Mouse (Mus musculus) telencephalon, adult 2 months (tissue): ENCODE data around the gene 9530077C05Rik.
"Not testable (repeated sequence)": the region's sequence is repeated elsewhere in the genome, so short reads cannot be mapped to it uniquely, and the experiment has no call there.

Experiments used
- DNase-seq: peaks from one replicate; pipeline ENCODE4 v3.0.0-alpha.2; 2011; ENCODE audit warnings: low read depth, low spot score

Gene 9530077C05Rik

DNA sequence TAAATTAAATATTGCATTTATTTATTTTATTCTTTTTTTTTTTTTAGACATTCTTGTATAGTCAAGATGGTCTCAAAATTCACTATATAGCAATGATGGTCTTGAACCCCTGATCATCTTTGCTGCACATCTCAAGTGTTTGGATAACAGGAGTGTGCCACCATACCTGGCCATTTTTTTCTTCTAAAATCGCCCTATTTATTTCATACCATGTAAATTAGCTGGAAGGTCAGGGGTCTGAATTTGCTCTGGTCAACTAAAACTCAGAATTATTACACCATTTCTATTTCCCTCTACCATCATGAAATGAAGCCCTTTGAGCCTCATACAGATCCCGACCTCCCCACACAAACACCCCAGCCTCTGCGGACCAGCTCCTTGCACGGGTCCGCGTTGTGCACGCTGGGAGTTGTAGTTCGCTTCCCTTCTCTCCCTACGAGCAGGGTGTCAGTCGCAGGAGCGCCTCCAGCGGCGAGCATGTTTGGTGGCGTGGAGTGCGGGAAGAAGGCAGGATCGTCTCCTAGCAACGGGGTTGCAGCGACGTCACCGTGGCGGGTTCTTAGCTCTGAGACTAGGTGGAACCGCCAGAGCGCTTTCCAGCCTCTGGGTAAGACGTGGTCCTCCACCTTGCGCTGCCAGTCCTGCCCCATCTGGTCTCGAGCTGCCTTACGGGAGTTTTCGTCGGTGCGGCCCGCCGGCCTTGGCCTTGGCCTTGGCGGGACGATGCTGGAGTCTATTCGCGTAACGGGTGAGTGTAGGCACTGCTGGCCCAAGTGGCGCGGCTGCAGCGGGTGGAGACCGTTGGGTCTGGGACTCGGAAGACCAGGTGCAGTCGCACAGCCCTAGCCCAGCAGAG, at the start of gene 9530077C05Rik:
9530077C05Rik (plus strand) TSS at position 512 of the 856 bp plus-strand sequence.
- peak; percentile 97 for DNase-seq

DNA sequence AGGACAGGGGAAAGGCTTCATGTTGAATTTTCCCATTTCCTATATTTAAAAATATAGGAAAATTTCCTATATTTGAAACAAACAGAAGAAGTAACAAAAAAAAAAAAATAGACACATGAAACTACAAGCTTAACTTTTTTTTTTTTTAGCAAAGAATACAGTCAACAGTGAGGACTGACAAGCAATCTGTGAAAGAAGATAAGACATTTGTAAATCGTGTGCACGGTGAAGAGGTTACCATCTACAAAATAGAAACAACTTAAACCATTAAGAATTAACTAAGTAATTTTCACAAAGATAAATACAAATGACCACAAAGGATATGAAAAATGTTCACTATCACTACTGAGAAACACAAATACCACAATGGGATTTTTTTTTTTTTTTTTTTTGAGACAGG, 45.1 kb upstream of the 9530077C05Rik start:
- DNase-seq = no peak

DNA sequence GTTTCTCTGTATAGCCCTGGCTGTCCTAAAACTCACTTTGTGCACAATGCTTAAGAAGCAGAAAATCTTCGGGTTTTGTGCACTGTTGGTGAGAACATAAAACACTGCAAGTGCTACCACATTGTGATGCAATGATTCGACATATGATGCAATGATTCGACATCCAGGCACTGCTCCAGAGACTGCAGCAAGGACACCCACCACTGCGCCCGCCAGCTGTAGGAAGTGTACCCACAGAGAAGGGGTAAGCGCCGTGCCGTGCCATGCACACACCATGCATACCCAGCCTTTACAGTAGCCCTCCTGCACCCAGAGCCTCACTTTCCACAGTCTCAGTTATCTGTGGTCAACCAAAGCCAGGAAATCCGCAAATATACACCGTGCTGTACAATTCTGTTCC, 44.7 kb upstream of the 9530077C05Rik start:
- DNase-seq = no peak

DNA sequence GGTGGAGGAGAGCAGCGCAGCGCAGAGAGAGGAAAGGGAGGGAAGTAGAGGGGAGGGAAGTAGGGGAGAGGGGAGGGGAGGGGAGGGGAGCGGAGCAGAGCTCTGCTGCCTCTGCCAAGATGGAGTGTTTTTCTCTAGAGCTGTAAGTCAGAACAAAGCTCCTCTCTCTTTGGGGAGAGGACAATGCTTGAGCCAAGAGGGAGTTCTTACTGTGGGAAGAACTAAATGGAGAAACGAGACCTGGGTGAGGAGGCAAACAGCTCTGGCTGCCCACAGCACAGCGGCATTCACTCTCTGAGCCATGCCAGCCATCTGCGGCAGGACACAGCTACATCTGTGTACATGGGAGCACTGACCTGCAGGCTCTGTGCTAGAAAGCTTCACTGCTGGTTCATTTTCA, 43.3 kb upstream of the 9530077C05Rik start:
- DNase-seq = peak; percentile 29

DNA sequence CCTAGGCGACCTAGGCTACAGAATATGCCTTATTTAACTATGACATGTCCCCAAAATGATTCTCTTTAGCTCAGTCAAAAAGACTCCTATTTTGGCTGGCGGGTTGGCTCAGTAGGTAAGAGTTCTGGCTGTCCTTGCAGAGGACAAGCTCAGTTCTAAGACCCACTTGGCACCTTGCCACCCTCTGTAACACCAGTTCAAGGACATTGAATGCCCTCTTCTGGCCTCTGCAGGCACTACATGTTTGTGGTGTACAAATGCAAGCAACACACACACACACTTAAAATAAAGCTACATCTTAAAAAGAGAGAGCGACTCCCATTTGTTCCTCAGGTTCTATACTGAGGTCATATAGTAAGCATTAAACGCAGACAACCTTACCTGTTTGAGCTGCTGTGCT, 38.6 kb upstream of the 9530077C05Rik start:
- DNase-seq = no peak

DNA sequence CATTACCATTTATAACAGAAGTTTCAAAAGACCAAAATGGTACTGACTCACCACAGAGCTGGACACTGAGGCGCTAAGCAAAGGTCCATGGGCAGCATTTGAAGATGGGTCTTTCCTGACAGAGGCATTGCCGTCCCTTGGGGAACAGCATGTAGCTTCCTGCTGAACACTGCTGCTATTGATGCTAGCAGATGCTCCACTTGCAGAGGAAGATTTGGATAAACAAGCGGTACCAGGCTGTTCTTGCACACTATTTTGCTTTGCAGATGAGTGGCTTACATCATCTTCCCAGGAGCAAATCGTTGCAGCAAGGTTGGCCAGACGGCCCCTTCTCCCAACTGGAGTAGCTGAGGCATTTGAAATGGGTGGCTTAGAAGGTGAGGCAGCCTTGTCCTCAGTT, 35.2 kb upstream of the 9530077C05Rik start:
- peak; percentile 62 for DNase-seq

DNA sequence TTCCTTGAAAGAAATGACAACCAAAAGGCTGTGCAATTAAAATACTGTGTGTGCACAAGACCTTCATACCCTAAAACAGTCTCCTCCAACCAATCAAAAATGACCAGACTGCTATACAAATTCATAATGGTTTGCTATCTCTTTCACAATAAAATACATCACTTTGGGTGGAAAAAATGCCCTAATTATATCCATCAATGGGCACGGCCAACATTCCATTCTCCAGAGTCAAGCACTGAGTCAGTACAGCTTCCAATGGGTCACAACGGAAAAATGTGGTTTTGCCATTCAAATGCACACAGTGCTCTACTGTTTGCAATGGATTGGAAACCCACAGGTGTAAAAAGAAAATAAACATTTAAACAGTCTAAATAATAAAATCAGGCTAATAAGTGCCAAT, 25.4 kb upstream of the 9530077C05Rik start:
- DNase-seq = no peak

DNA sequence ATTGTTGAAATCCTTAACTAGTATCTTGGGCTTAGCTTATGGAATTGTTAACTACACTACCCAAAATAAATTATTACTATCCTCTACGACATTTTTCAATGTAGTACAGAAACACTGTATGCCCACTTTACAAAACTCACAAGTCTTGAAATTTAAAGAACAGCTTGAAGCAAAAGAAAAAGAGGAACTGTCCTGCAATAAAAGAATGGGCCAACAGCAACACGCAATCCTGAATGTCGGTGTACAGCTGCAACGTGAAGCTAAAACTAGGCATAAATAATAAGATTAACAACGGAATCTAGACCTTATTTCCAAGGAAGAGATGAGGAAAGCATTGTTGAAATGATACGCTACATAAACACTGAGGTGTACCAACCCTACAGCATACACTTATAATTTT, 23.4 kb upstream of the 9530077C05Rik start:
- DNase-seq = no peak

DNA sequence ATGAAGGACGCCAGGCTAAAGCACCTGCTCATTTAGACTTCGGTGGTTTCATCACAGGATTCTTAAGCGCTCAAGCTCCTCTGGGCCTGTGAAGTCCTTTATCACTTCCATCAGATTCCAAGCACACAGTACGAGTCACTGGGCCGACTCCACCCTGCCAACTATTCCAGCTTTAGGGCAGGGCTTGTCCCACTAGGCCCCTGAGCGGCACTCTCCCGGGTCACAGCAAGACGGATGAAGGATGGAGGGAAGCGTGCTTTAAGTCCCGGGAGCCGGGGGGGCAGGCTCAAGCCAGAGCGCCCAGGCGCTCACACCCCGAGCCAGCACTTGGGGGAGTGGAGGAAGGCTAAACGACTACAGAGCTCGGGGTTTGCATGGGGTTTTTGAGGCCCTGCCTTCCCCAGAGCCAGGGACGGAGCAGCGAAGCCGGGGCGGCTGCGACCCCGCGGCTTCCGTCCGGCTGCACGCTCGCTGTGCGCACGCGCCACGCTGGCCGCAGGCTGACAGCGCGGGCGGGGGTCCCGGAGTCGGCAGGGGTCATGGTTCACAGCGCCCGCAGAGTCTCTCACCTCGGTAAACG, 22.8 kb upstream of the 9530077C05Rik start:
- DNase-seq = no peak

DNA sequence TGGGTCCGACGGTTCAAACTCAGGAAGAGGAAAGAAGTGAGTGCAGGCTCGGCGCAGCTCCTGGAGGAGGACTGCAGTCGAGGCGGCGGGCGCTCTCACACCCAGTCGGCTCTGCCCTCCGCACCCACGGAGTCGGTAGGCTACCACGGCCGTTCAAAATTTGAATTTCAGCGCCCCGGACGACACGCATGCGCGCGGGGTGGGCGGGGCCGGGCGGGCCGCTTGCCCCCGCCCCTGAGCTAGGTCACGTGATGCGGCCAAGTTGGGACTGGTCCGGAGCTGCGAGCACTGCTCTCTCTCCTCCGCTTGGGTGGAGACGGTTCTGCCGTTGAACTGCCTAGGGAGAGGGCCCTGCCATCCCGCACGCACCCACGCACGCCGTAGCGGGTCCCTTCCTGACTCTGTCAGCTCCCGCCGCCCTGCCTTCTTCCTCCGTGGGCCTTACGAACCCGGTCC, 22.3 kb upstream of the 9530077C05Rik start, which contains the start of gene Anln:
Anln (minus strand) TSS at position 168 of the 456 bp plus-strand sequence.
- DNase-seq = no peak

DNA sequence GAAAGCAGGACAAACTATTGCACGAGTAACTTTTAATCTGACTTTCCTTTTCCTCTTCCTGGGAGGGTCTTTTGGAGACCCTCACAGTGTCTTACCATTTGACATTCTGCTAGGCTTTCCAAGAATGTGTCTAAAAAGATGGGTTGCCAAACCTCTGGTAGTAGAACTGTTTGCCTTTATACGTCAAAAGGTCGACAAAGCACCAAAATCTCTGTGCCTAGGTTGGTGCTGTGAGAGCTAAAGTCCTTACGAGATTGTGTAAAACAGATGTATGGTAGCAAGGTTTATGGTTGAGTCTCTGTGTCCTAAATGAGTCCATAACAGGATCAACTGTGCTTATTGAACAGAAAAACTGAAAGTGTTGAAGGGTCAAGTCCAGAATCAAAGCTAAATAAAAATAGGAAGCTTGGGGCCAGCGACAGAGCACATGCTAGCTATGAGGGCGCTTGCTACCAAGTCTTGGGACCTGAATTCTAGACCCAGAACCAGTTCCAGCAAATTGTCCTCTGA, 21.5 kb upstream of the 9530077C05Rik start:
- no peak for DNase-seq

DNA sequence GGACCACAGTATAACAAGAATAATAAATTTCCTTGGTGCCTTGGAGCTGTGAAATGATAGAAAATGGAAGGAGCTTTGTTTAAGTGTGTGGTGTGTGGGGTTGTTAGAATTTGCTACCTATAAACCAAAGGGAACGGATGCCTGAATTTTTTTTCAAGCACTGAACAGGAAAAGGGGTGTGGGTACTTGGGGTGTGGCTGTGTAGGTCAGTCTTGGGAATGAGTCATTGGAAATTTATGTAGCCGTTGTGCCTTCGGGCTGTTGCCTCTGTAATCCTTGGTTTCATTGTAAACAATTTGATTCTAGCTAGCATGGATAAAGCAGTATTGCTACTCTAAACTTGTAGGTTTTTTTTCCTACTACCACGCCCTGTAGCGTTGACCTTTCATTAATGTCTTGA, 20.9 kb upstream of the 9530077C05Rik start:
- no peak for DNase-seq

DNA sequence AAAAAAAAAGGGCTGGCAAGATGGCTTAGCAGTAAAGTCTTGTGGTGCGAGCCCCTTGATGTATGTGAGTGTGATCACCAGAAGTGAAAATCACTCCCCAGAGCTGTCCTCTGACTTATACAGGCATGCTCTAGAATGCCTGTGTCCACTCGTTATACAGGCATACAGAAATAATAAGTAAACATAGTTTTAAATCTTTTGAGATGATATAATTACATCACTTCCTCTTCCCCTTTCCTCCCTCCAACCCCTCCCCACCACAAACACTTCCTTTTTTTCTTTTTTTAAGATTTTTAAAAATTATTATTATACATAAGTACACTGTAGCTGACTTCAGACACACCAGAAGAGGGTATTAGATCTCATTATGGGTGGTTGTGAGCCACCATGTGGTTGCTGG, 16.6 kb upstream of the 9530077C05Rik start:
- no peak for DNase-seq

DNA sequence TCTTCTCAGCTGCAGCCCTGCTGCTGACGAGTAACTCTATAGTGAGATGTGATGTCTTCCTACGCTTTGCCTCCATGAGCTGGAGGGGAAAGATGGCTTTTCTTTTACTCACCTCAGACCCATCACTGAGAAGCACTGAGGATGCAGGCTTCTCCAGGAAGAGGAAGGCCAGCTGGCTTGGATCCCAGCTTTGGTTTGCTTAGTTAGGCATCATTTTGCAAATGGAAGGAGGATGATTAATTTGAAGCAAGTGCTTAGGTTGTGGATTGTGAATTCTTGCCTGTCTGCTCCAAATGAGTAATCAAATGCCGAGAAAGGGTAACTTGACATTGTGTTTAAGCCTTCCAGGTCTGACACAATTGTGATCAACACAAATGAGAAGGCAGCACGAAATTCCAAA, 12.3 kb upstream of the 9530077C05Rik start:
- no peak for DNase-seq

DNA sequence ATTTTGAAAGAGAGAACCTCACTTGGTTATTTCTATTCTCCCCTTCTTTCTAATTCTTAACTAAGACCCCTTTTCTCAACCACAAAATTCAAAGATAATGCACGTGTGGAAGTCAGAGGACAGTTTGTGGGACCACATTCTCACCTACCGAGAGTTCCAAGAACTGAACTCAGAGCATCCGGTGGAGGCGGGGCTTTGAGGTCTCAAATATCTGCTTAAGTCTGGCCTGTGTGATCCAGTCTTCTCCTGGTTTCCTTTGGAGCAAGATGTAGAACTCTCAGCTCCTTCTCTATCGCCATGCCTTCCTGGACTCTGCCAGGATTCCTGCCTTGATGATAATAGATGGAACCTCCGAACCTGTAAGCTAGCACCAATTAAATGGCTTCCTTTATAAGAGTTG, 9.3 kb upstream of the 9530077C05Rik start:
- no peak for DNase-seq

DNA sequence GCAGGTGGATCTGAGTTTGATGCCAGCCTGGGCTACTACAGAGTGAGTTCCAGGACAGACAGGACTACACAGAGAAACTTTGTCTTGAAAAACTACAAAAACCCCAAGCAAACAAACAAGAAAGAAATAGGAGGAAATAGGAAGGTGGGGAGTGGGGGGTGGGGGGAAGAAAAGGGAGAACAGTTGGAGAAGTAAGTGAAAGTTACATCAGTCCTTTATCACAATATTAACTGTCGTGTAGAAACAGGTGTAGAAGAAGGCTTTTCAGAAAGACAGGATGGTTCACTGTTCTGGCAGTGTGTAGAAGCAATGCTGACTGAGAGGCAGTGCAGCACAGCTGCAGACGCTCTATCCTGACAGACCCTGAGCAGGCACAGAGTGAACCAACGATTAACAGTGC, 8.3 kb upstream of the 9530077C05Rik start:
- DNase-seq = no peak

DNA sequence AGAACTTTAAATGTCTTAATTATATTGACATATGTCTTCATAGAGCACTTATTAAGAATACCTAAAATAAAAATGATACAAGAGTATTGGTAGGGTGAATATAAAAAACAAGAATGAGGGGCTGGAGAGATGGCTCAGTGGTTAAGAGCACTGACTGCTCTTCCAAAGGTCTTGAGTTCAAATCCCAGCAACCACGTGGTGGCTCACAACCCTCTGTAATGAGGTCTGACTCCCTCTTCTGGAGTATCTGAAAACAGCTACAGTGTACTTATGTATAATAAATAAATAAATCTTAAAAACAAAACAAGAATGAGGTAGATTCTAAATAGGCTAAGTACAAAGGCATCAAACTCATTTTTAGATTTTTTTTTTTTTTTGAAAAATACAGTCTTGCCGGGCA, 7.8 kb upstream of the 9530077C05Rik start:
- not testable (repeated sequence) for DNase-seq

DNA sequence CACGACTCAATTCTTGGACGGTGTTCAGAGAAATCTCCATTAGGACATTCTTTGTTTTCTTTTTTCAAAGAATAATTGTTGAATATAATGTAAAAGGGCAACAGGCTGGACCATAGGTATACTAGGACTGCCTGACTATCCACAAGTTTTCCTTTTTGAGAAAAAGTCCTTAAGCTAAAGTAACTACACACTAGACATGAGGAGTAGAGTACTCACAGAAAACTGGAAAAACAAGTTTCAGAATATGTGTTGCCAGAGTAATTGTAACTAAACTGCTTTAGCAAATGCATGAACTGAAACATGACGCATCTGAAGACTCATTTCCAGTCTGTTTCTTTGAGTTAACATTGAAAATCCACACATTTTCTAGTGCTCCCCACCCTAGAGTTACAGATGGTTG, 5.9 kb upstream of the 9530077C05Rik start:
- no peak for DNase-seq

DNA sequence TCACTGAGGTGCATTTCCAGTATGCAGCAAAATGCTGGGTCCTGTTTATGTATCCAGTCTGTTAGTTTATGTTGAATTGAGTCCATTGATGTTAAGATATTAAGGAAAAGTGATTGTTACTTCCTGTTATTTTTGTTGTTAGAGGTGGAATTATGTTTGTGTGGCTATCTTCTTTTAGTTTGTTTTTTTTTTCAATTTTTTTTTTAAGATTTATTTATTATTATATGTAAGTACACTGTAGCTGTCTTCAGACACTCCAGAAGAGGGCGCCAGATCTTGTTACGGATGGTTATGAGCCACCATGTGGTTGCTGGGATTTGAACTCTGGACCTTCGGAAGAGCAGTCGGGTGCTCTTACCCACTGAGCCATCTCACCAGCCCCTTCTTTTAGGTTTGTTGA, 3.7 kb upstream of the 9530077C05Rik start:
- not testable (repeated sequence) for DNase-seq

DNA sequence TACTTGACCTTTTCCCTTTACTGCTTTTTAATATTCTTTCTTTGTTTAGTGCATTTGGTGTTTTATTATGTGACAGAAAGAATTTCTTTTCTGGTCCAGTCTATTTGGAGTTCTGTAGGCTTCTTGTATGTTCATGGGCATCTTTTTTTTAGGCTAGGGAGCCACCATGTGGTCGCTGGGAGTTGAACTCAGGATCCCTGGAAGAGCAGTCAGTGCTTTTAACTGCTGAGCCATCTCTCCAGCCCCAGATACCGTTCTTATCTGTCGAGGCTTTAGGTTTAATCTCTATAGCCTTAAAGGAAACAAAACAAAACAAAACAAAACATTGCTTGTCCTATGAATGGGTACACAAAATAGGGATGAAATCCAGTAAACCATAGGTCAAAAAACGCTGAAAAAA, 3.0 kb upstream of the 9530077C05Rik start:
- peak; percentile 58 for DNase-seq

DNA sequence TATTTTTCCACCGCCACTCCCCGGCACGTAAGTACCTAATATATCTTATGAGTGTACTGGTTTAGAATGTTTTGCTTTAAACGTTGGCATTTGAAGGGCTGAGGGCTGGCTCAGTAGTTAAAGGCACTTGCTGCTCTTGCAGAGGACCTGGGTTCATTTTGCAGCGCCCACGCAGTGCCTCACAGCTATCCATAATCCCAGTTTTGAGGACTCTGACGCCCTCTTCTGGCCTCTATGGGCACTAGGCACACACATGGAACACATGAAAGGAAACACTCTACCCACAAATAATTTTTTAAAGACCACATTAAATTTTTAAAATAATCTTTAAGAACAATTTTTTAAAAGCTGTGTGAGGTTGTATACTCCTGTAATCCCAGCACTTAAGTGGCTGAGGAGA, 1.8 kb upstream of the 9530077C05Rik start:
- DNase-seq = no peak

DNA sequence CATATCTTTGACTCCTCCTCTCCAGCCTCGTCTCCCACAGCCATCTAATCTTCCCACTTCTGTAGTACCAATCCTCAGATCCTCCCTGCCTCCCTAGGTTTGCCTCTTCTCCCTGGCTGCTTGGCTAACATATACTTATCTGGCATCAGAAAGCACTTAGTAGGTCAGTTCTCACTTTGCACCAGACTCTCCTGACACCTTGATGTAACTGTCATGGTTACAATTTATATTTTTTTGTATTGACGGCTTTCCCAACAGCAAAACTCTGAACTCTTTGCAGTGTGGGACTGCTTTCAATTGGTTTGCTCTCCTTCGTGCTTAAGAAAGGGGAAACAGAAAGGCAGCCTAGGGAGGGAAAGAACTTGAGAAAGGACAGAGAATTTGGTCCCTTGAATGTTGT, 4.9 kb downstream of the 9530077C05Rik start:
- no peak for DNase-seq

DNA sequence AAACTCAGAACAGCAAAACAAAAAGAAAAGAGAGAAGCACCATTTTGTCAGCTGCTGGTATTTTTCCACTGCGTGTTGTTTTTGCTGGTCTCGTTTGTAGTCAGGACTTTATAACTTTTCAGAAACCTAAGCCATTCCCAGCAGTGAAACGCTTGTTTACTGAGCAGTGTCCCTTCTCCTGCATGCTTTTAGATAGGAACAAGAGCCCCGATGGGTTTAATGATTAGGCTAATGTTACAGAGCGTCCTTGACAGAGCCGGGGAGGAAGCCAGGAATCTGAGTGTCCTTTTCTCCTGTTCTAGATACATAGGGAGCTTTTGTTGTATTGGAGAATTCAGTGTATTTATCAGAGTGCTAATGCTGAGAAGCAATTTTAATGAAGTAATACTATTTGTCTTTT, 6.2 kb downstream of the 9530077C05Rik start:
- DNase-seq = no peak
